Mouse (Mus musculus) ES-E14 (cell line): ENCODE results near the gene Kcnq5.

Experiments used
- CHD2 ChIP-seq: IDR thresholded peaks from 2 replicates; pipeline ENCODE4 v1.6.1; 2014; ENCODE audit warnings: mild to moderate bottlenecking, low read depth, low read length, inconsistent platforms
- HCFC1 ChIP-seq: IDR thresholded peaks from 2 replicates; pipeline ENCODE4 v1.6.1; 2012; ENCODE audit warnings: low read length, inconsistent platforms, borderline replicate concordance; ENCODE audit not compliant: insufficient read depth
- ZNF384 ChIP-seq: IDR thresholded peaks from 2 replicates; pipeline ENCODE4 v1.6.1; 2012; ENCODE audit warnings: low read depth, low read length, inconsistent platforms

GRCm38 (mm10) chr1:21820066-21820630, 141.6 kb downstream of the Kcnq5 start:
- no peak for TF ChIP-seq ZNF384
- no peak for TF ChIP-seq HCFC1
- no peak for TF ChIP-seq CHD2
